Mouse (Mus musculus): ENCODE data around the gene Fhl1. TPM values are rescaled to one million over a fixed set of nuclear protein-coding genes. Genes with fewer than 3 reads are reported as not detected.

The Fhl1 gene
- total RNA-seq (2021), result 100 to 1,000 TPM in 1 of 2 experiments, 10 to 100 TPM in 1; 70.5 to 113 TPM

GRCm38 (mm10) chrX:56731306-56732201 is at the start of gene Fhl1:
Fhl1 (plus strand) TSS chrX:56731787.
- peak; percentile 46 to 59 for DNase-seq (ENCODE audit: low spot score in 2 of 2)
- intact Hi-C loops (cut with DNase I), result no loop called here

- intact Hi-C loops (cut with DNase I), result no loop called here
- no peak for DNase-seq (ENCODE audit: low spot score in 2 of 2)
Observed at GRCm38 (mm10) chrX:56682156-56682720, 49.3 kb upstream of the Fhl1 start.

DNA sequence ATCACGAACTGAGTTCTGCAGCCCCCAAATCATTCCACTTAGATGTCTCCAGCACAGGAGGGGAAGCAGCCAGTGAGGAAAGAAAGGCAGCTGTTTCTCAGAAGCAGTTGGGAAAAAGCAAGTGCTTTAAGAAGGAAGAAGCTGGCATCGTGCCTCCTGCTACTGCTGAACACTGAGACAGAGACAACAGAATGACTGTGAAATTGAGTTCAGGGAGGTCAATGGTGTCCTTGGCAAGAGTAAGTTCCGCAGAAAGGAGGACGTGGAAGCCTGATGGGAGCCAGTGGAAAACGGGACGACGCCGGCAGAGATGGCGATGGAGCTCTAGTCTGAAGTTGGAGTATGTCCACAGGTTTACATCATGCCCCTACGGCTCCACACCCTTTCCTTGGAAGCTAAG is 48.1 kb upstream of the Fhl1 start:
- no peak for DNase-seq (ENCODE audit: low spot score in 2 of 2)
- intact Hi-C loops (cut with DNase I), result no loop called here

- DNase-seq (ENCODE audit: low spot score in 2 of 2), result no peak
- intact Hi-C loops (cut with DNase I), result no loop called here
Observed at GRCm38 (mm10) chrX:56692554-56692953, 39.0 kb upstream of the Fhl1 start.

DNA sequence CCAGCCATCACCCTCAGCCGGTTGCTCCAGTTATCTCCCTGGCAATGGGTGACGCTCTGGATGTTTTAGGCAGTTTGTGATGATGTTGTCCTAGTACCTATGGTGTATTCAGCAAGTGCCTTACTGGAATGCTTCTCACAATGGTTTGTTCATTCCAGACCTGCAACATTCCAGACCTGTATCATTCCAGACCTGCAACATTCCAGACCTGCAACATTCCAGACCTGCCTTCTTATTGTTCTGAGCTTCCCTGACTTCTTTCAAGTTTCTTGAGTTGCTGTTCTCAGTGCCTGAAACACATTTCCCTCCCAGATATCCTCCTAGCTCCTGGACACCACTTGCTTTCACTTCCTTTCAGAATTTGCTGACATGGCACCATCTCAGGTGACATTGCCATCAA is 37.0 kb upstream of the Fhl1 start:
- DNase-seq (ENCODE audit: low spot score in 2 of 2), result no peak
- intact Hi-C loops (cut with DNase I), result no loop called here

DNA sequence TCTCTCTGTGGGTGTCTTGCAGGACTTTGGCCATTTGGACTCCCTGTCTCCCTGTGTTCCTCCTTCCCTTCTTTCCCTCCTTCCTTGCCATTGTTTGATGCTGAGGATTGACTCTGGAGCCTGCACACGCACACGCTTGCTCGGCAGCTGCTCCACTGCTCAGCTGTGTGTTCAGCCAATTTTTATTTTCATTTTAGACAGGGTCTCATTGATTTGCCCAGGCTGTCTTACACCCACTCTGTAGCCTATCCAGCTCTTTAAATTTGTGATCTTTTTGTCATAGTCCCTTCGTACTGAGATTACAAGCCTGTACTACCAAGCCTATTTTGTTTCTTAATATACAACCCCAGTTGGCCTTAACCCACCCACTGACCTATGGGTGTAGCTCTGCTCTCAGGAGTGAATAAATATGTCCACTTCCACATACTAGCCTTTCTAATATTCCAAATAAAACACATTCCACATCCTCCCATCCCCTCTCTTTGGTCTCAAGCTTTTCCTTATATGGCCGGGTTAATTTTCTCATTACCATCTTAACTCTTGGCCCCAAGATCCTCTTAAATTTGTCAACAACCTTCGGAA is 34.3 kb upstream of the Fhl1 start:
- no peak for DNase-seq (ENCODE audit: low spot score in 2 of 2)
- intact Hi-C loops (cut with DNase I), result no loop called here

GRCm38 (mm10) chrX:56697886-56698285 is 33.7 kb upstream of the Fhl1 start:
- intact Hi-C loops (cut with DNase I), result no loop called here
- DNase-seq (ENCODE audit: low spot score in 2 of 2), result no peak

GRCm38 (mm10) chrX:56701261-56701660 is 30.3 kb upstream of the Fhl1 start:
- intact Hi-C loops (cut with DNase I), result no loop called here
- DNase-seq (ENCODE audit: low spot score in 2 of 2), result no peak

- no peak for DNase-seq (ENCODE audit: low spot score in 2 of 2)
- intact Hi-C loops (cut with DNase I), result no loop called here
Observed at GRCm38 (mm10) chrX:56703965-56704562, 27.5 kb upstream of the Fhl1 start.

- no peak for DNase-seq (ENCODE audit: low spot score in 2 of 2)
- intact Hi-C loops (cut with DNase I), result no loop called here
Observed at GRCm38 (mm10) chrX:56708592-56709370, 22.8 kb upstream of the Fhl1 start.

- intact Hi-C loops (cut with DNase I), result no loop called here
Observed at GRCm38 (mm10) chrX:56710522-56710921, 21.1 kb upstream of the Fhl1 start.

GRCm38 (mm10) chrX:56712666-56713065 is 18.9 kb upstream of the Fhl1 start:
- intact Hi-C loops (cut with DNase I), result no loop called here
- DNase-seq (ENCODE audit: low spot score in 2 of 2), result no peak

More at GRCm38 (mm10) chrX:56710522-56710921, 21.1 kb upstream of the Fhl1 start:
- no peak for DNase-seq (ENCODE audit: low spot score in 2 of 2)

DNA sequence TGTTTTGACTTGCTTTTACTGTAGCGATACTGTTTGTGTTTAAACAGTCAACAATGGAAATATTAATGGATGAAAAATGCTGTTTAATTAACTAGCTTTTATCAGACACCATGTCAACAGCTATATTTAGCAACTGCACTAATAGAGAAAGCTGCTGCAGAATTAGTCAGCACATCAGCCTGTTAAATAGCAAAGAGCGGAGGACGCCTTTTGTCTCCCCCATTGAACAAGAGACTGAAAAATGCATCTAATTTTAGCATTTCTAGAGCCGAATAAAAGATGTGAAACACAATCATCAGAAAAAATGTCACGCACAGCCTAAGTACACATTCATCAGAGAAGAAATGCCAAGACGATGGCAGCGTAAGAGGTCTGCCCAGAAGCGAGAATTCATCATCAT is 9.0 kb upstream of the Fhl1 start:
- DNase-seq (ENCODE audit: low spot score in 2 of 2), result no peak
- intact Hi-C loops (cut with DNase I), result no loop called here

DNA sequence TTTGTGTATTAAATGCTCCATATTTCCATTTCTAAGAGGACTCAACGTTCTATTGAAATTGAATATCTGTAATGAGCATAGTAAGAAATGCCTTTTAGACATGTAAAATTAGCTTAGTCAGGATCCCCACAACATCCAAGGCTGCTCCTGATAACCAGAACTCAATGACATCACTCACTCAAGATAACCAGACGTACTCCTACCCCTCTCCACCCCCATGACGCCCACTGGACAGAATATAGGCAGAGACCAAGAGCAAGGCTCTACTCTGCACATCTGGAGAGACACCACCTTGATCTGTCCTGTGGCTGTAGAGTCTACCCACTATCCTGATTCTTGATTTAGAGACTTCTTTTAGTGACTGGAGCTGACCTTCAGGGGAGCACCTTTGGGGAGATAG is 3.1 kb upstream of the Fhl1 start:
- DNase-seq (ENCODE audit: low spot score in 2 of 2), result no peak
- intact Hi-C loops (cut with DNase I), result no loop called here

DNA sequence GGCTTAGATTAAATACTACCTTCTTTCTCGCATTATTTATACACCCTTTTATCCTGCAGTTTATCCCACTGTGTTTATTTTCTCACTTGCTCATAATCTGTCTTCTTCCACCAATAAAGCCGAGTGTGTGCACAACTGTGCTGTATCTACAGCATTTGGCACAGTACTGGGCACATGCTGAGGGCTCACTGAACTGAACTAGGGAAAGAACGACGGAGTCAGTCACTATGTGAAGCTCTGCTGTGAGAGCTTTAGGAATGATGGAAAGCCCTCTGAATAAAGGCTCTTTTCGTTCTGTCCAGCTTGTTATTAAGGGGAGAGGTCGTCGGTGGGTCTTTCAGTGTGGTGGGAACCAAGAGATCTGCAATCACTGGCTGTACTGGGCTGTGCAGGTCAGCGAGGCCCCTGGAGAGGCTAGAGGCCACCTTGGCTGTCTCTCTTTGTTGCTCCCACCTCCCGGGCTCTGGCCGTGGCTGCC is 720 bp upstream of the Fhl1 start:
- intact Hi-C loops (cut with DNase I), result no loop called here
- no peak for DNase-seq (ENCODE audit: low spot score in 2 of 2)

- intact Hi-C loops (cut with DNase I), result no loop called here
- DNase-seq (ENCODE audit: low spot score in 2 of 2), result peak in 1 of 2 experiments; percentile 6
Observed at GRCm38 (mm10) chrX:56732401-56732800, 814 bp downstream of the Fhl1 start.

DNA sequence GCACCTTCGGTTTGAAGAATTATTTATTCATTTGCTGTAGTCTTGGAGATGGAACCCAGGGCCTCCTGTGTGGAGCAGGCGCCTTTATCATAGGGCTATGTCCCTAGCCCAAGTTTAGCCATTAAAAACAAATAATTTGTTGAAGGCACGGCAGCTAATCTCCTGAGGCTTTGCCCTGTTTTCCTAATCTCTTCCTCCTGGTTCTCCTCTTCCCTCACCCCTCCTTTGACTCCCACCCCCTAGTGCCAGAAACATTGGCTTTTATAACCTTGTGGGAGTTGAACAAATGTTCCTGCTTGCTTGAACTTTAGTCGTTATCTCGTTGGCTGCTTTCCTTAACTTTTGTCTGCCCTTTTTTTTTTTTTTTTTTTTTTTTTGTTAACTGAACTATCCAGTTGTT is 2.8 kb downstream of the Fhl1 start:
- no peak for DNase-seq (ENCODE audit: low spot score in 2 of 2)
- intact Hi-C loops (cut with DNase I), result no loop called here

GRCm38 (mm10) chrX:56736226-56736625 is 4.6 kb downstream of the Fhl1 start:
- no peak for DNase-seq (ENCODE audit: low spot score in 2 of 2)
- intact Hi-C loops (cut with DNase I), result no loop called here

DNA sequence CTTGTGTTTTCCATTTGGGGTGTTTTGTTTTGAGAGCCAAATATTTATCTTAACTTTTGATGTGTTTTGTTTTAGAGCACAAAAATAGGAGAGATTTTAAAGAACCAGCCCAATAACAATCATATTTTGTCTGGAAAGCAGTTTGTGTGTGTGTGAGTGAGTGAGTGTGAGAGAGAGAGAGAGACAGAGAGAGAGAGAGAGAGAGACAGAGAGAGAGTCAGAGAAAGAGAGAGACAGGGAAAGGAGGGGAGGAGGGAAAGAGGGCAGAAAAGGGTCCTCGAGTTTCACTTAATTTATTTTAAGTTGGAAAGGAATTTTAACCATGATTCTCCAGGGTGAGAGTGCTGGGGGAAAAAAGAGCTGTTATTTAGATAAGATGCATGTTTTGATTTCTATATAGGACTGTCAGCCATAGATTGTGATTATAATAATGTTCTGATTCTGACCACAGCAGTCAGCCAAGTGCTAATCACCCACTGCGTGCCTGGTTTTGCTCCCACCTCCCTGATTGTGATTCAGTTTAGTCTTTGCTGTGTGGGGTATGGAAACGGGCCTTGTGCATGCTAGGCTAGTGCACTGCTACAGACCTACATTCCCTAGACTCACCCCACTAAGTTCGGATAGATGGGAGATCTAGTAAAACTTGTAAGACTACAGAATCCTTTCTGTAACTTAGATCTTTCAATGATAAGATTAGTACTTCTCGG is 6.4 kb downstream of the Fhl1 start:
- intact Hi-C loops (cut with DNase I), result no loop called here
- no peak for DNase-seq (ENCODE audit: low spot score in 2 of 2)

Measured in left cerebral cortex, postnatal 36 days (tissue).